Mouse (Mus musculus): ENCODE measurements at regions not wholly inside any gene's neighbourhood (a gene's known extent, or its start where the extent isn't known, plus 50 kb on each side); places are given as distances from the start of the nearest gene placed in this dataset.

DNA sequence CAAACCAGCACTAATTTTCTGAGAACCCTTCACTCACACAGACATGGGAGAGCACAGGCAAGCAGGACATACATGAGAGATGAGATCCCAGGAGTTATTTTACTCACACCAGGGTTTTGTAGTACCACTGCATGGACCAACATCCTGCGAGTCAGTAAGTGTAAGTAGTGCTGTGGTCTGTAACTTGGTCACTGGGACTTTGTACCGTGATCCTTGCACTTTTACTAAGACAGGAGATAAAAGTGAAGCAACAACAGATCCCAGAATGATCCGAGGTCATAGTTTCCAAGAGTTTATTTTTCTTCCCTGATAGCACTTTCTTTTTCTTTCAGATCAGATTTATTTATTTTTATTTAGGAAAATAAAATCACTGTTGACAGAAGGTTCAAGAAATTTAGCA, 54.1 kb upstream of the Mtap start:
- 49% methylated on average over 3 of the region's 3 CpGs for WGBS (ENCODE audit: insufficient replicate concordance)
- Histone ChIP-seq H3K4me3 (ENCODE audit: low read depth, low read length) (no peak overlapping the region), H3K9ac (replicated peaks) (no peak overlapping the region), H3K4me2 (ENCODE audit: low read depth, low read length) (no peak overlapping the region), H3K36me3 (replicated peaks; ENCODE audit: insufficient read depth, low read length) (no peaks in the 10 kb centered on the region), H3K27me3 (ENCODE audit: insufficient read depth, low read length) (no peaks in the 10 kb centered on the region), H3K27ac (ENCODE audit: low read depth) (no peak overlapping the region), H3K9me3 (ENCODE audit: low read length) (no peaks in the 10 kb centered on the region), H3K4me1 (ENCODE audit: insufficient read depth) (no peaks in the 10 kb centered on the region)
- ATAC-seq: no peak
- no peak for DNase-seq
- TF ChIP-seq EP300 (IDR thresholded peaks at IDR 0.05; ENCODE audit: low read depth): no peak
- no peak for TF ChIP-seq CTCF (IDR thresholded peaks at IDR 0.05; ENCODE audit: low read depth)

- Histone ChIP-seq H3K9ac (replicated peaks) (no peak overlapping the region), H3K27me3 (ENCODE audit: insufficient read depth, low read length) (no peaks in the 10 kb centered on the region), H3K4me3 (ENCODE audit: low read depth, low read length) (no peak overlapping the region), H3K4me2 (ENCODE audit: low read depth, low read length) (no peak overlapping the region), H3K27ac (ENCODE audit: low read depth) (no peak overlapping the region), H3K4me1 (ENCODE audit: insufficient read depth) (no peaks in the 10 kb centered on the region), H3K9me3 (ENCODE audit: low read length) (no peaks in the 10 kb centered on the region), H3K36me3 (replicated peaks; ENCODE audit: insufficient read depth, low read length) (no peaks in the 10 kb centered on the region)
- 85% methylated on average over 9 of the region's 9 CpGs for WGBS (ENCODE audit: insufficient replicate concordance)
- ATAC-seq: no peak
- TF ChIP-seq CTCF (IDR thresholded peaks at IDR 0.05; ENCODE audit: low read depth): no peak
- TF ChIP-seq EP300 (IDR thresholded peaks at IDR 0.05; ENCODE audit: low read depth): no peak
- DNase-seq: no peak
Measured at GRCm38 (mm10) chr4:89078485-89078884, 58.4 kb upstream of the Mtap start.

DNA sequence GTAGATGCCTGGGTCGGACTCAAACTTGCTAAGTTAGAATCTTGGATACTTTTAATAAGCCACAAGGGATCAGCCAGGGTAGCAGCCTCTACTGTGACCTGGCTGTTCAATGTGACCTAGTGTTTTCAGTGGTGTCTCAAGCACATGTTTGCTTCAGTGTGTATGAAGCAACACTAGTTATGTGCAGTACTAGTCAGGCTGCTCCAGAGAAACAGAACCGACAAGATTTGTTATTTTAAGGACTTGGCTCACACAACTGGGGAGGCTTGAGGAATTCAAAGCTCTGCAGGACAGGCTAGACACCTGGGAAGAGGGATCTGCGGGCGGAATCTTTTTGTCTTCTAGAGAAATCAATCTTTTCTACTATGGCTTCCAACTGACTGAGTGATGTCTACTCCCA, 62.2 kb upstream of the Mtap start:
- Histone ChIP-seq H3K27me3 (ENCODE audit: insufficient read depth, low read length) (no peaks in the 10 kb centered on the region), H3K4me3 (ENCODE audit: low read depth, low read length) (no peak overlapping the region), H3K4me1 (ENCODE audit: insufficient read depth) (no peaks in the 10 kb centered on the region), H3K36me3 (replicated peaks; ENCODE audit: insufficient read depth, low read length) (no peaks in the 10 kb centered on the region), H3K27ac (ENCODE audit: low read depth) (no peak overlapping the region), H3K9me3 (ENCODE audit: low read length) (no peaks in the 10 kb centered on the region), H3K9ac (replicated peaks) (no peak overlapping the region), H3K4me2 (ENCODE audit: low read depth, low read length) (peak overlapping the region; percentile 14; the same call in 1 of the 2 replicates)
- TF ChIP-seq CTCF (IDR thresholded peaks at IDR 0.05; ENCODE audit: low read depth): no peak
- TF ChIP-seq EP300 (IDR thresholded peaks at IDR 0.05; ENCODE audit: low read depth): no peak
- ATAC-seq: peak; percentile 84
- 55% methylated on average over 4 of the region's 4 CpGs for WGBS (ENCODE audit: insufficient replicate concordance)
- no peak for DNase-seq

- H3K36me3 ChIP-seq (replicated peaks; ENCODE audit: insufficient read depth, low read length): no peaks in the 10 kb centered on the region
- no peak for ATAC-seq
- no peak overlapping the region for H3K4me3 ChIP-seq (ENCODE audit: low read depth, low read length)
- WGBS (ENCODE audit: insufficient replicate concordance): 44% methylated on average over 2 of the region's 2 CpGs
- DNase-seq: no peak
- no peak overlapping the region for H3K9ac ChIP-seq (replicated peaks)
- no peaks in the 10 kb centered on the region for H3K9me3 ChIP-seq (ENCODE audit: low read length)
- TF ChIP-seq CTCF (IDR thresholded peaks at IDR 0.05; ENCODE audit: low read depth) (no peak), EP300 (IDR thresholded peaks at IDR 0.05; ENCODE audit: low read depth) (no peak)
- H3K27ac ChIP-seq (ENCODE audit: low read depth): no peak overlapping the region
- no peaks in the 10 kb centered on the region for H3K27me3 ChIP-seq (ENCODE audit: insufficient read depth, low read length)
- H3K4me2 ChIP-seq (ENCODE audit: low read depth, low read length): no peak overlapping the region
- no peaks in the 10 kb centered on the region for H3K4me1 ChIP-seq (ENCODE audit: insufficient read depth)
Measured at GRCm38 (mm10) chr4:89070430-89070829, 66.5 kb upstream of the Mtap start.

GRCm38 (mm10) chr4:89064401-89064800, 72.5 kb upstream of the Mtap start:
- ATAC-seq: no peak
- no peak overlapping the region for H3K4me3 ChIP-seq (ENCODE audit: low read depth, low read length)
- DNase-seq: no peak
- H3K9ac ChIP-seq (replicated peaks): no peak overlapping the region
- no peak overlapping the region for H3K27ac ChIP-seq (ENCODE audit: low read depth)
- no peaks in the 10 kb centered on the region for H3K4me1 ChIP-seq (ENCODE audit: insufficient read depth)
- H3K4me2 ChIP-seq (ENCODE audit: low read depth, low read length): no peak overlapping the region
- TF ChIP-seq EP300 (IDR thresholded peaks at IDR 0.05; ENCODE audit: low read depth): no peak
- no peak for TF ChIP-seq CTCF (IDR thresholded peaks at IDR 0.05; ENCODE audit: low read depth)
- no peaks in the 10 kb centered on the region for H3K9me3 ChIP-seq (ENCODE audit: low read length)
- WGBS (ENCODE audit: insufficient replicate concordance): 86% methylated on average over 7 of the region's 7 CpGs
- no peaks in the 10 kb centered on the region for H3K27me3 ChIP-seq (ENCODE audit: insufficient read depth, low read length)
- no peaks in the 10 kb centered on the region for H3K36me3 ChIP-seq (replicated peaks; ENCODE audit: insufficient read depth, low read length)

GRCm38 (mm10) chr4:89062384-89062783, 74.5 kb upstream of the Mtap start:
- Histone ChIP-seq H3K9me3 (ENCODE audit: low read length) (no peaks in the 10 kb centered on the region), H3K4me1 (ENCODE audit: insufficient read depth) (peaks cover 3% of the 10 kb centered on the region; the same call in 1 of the 2 replicates), H3K4me3 (ENCODE audit: low read depth, low read length) (no peak overlapping the region), H3K27ac (ENCODE audit: low read depth) (no peak overlapping the region), H3K27me3 (ENCODE audit: insufficient read depth, low read length) (no peaks in the 10 kb centered on the region), H3K4me2 (ENCODE audit: low read depth, low read length) (no peak overlapping the region), H3K36me3 (replicated peaks; ENCODE audit: insufficient read depth, low read length) (no peaks in the 10 kb centered on the region), H3K9ac (replicated peaks) (no peak overlapping the region)
- DNase-seq (no peak), ATAC-seq (no peak)
- no peak for TF ChIP-seq EP300 (IDR thresholded peaks at IDR 0.05; ENCODE audit: low read depth)
- TF ChIP-seq CTCF (IDR thresholded peaks at IDR 0.05; ENCODE audit: low read depth): no peak
- whole genome bisulfite sequencing (ENCODE audit: insufficient replicate concordance): 61% methylated on average over 1 of the region's 1 CpGs

DNA sequence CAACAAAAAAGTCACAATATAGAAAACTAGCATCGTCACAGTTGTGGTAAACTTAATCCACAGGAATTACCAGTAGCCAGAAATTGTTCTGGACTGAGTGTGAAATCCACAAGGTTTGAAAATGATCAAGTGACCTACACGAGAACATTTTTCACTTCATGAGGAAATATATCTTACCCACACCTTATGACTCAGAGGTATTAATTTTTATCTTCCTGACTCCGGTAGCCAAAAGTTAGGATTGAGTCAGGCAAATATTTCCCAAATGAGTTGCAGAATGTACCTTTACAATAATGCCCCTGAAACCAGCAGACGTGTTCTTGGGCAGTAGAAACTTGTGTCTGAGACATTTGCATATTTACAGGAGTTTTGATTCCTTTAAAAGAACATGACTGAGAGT, 75.3 kb upstream of the Mtap start:
- H3K27ac ChIP-seq (ENCODE audit: low read depth): no peak overlapping the region
- H3K4me2 ChIP-seq (ENCODE audit: low read depth, low read length): no peak overlapping the region
- no peak for DNase-seq
- H3K4me1 ChIP-seq (ENCODE audit: insufficient read depth): peaks cover 5% of the 10 kb centered on the region; the same call in 1 of the 2 replicates
- H3K4me3 ChIP-seq (ENCODE audit: low read depth, low read length): no peak overlapping the region
- TF ChIP-seq EP300 (IDR thresholded peaks at IDR 0.05; ENCODE audit: low read depth): no peak
- TF ChIP-seq CTCF (IDR thresholded peaks at IDR 0.05; ENCODE audit: low read depth): no peak
- H3K36me3 ChIP-seq (replicated peaks; ENCODE audit: insufficient read depth, low read length): no peaks in the 10 kb centered on the region
- ATAC-seq: no peak
- H3K9me3 ChIP-seq (ENCODE audit: low read length): no peaks in the 10 kb centered on the region
- WGBS (ENCODE audit: insufficient replicate concordance): 80% methylated on average over 4 of the region's 4 CpGs
- H3K9ac ChIP-seq (replicated peaks): no peak overlapping the region
- no peaks in the 10 kb centered on the region for H3K27me3 ChIP-seq (ENCODE audit: insufficient read depth, low read length)
